Mouse (Mus musculus) subcutaneous adipose tissue, adult 2 months (tissue): ENCODE results near the gene Acbd3. TPM values are rescaled to one million over a fixed set of nuclear protein-coding genes. Genes with fewer than 3 reads are reported as not detected.

ENCODE experiments used
- polyA plus RNA-seq: library from polyadenylated mRNA; depleted of rRNA; stranded (reverse); fragments of >200 nt; gene quantifications from 2 replicates; pipeline ENCODE4 v1.2.3, GENCODE M21; 2012; ENCODE audit warnings: low replicate concordance; rRNA removed

Gene Acbd3
- 11.8 and 16.8 TPM in 2 replicates for polyA plus RNA-seq

DNA sequence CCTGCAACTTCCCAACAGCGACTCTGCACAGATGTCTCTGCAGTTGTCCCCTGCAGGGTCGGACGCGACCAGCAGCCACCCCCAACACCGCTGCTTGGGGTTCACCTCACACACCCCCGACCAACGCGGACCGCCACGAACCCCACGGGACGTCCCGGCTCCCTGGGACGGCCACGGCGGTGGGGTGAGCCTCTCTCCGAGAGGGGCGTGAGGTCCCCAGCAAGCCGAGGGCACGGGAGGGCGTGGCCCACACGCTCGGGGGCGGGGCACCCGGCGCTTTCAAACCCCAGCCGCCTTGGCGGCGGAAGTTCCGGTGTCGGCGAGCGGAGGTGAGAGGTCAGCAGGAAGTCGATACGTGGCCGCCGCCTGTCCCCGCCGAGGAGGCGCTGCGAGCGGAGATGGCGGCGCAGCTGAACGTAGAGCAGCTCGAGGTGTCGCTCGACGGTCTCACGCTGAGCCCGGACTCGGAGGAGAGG, at the start of gene Acbd3:
Acbd3 (plus strand) TSS at position 340 of the 476 bp plus-strand sequence.

GRCm38 (mm10) chr1:180696626-180697352, 29.1 kb upstream of the Acbd3 start, which contains the start of gene Mixl1:
Gene Mixl1 (minus strand): TSS chr1:180697034.

Other genes with a start within 250 kb of the Acbd3 start
- 3.0 and 5.5 TPM in 2 replicates for gene Stum, start 242.5 kb upstream of the Acbd3 start, polyA plus RNA-seq
- 22.6 and 43.2 TPM in 2 replicates for gene Parp1, start 157.1 kb upstream of the Acbd3 start, polyA plus RNA-seq
- gene Lin9, start 84.9 kb upstream of the Acbd3 start, polyA plus RNA-seq = 3.1 and 7.7 TPM in 2 replicates
- not detected in 2 replicates for gene Mixl1, start 29.0 kb upstream of the Acbd3 start, polyA plus RNA-seq
- gene H3f3a, start 87.9 kb downstream of the Acbd3 start, polyA plus RNA-seq = 375 and 439 TPM in 2 replicates
- gene Sde2, start 125.1 kb downstream of the Acbd3 start, polyA plus RNA-seq = 6.2 and 14.2 TPM in 2 replicates
- gene Lefty2, start 167.1 kb downstream of the Acbd3 start, polyA plus RNA-seq = 0.95 TPM in 1 of 2 replicates, not detected in the other
- 39.5 and 61.7 TPM in 2 replicates for gene Pycr2, start 178.2 kb downstream of the Acbd3 start, polyA plus RNA-seq
- gene Lefty1, start 209.0 kb downstream of the Acbd3 start, polyA plus RNA-seq = 9.2 and 18.1 TPM in 2 replicates
- gene Tmem63a, start 216.3 kb downstream of the Acbd3 start, polyA plus RNA-seq = 52.2 and 76.8 TPM in 2 replicates